Mouse (Mus musculus) olfactory bulb, adult 2 months (tissue): ENCODE results near the gene Lhfpl3. TPM values are rescaled to one million over a fixed set of nuclear protein-coding genes. Genes with fewer than 3 reads are reported as not detected.
A peak's percentile ranks its signal among the peaks of the same experiment; 100 is the strongest.

Experiments
- H3K27ac ChIP-seq: fragments of 200-500 bp; 2 replicates; pipeline ENCODE4 v1.5.1; 2012; ENCODE audit warnings: low read depth, low read length; ENCODE audit not compliant: insufficient read depth
- H3K4me1 ChIP-seq: fragments of 200-500 bp; 2 replicates; pipeline ENCODE4 v1.6.1; 2012; ENCODE audit warnings: low read length; ENCODE audit not compliant: control insufficient read depth, insufficient read depth
- H3K4me3 ChIP-seq: fragments of 200-500 bp; 2 replicates; pipeline ENCODE4 v1.5.1; 2012; ENCODE audit warnings: mild to moderate bottlenecking, low read depth, low read length, moderate library complexity; ENCODE audit not compliant: insufficient read depth
- CTCF ChIP-seq: fragments of 200-500 bp; IDR thresholded peaks from 2 replicates; pipeline ENCODE4 v1.5.1; 2012; ENCODE audit warnings: low read depth, mild to moderate bottlenecking, low read length, moderate library complexity; ENCODE audit not compliant: insufficient read depth
- POLR2A ChIP-seq: fragments of 200-500 bp; IDR thresholded peaks from 2 replicates; pipeline ENCODE4 v1.6.1; 2012; ENCODE audit warnings: mild to moderate bottlenecking, low read depth, low read length, moderate library complexity; ENCODE audit not compliant: insufficient read depth
- WGBS: fragments of 180-500 bp; shearing (Covaris S2); methylation state at CpG from one replicate; pipeline ENCODE4 v1.1.7; 2018; 5-methylcytosine and 5-hydroxymethylcytosine counted together
- polyA plus RNA-seq: library from polyadenylated mRNA; stranded (reverse); fragments of >200 nt; gene quantifications from 2 replicates; pipeline ENCODE4 v1.2.4, GENCODE M21; 2012; ENCODE audit warnings: low replicate concordance; ENCODE audit not compliant: missing spikeins, insufficient read depth, insufficient read length

Lhfpl3 gene
- polyA plus RNA-seq, 1 experiment: not detected

DNA sequence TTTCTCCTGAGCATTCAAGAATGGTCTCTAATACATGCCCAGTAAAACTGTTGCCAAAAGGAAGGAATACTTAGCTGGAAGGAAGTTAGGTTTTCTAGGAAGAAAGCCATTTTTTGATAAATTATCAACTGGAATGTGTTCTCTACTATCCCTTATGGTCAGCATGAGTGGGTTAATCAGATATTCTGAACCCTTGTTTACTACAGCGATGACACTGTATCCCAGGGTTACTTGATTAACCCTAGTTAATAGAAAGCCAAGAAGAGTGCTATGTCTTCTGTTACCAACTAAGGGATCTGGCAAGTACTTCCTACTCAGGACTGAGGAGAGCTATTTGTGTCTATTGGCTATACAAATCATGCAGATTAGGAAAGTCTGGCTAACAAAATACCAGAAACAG, 349.0 kb downstream of the Lhfpl3 start:
- TF ChIP-seq POLR2A (no peak), CTCF (no peak)
- H3K4me1 ChIP-seq: no peaks in the 10 kb centered on the region
- no peak overlapping the region for H3K4me3 ChIP-seq
- 74% methylated on average over 1 of the region's 1 CpGs for WGBS
- H3K27ac ChIP-seq: no peak overlapping the region

DNA sequence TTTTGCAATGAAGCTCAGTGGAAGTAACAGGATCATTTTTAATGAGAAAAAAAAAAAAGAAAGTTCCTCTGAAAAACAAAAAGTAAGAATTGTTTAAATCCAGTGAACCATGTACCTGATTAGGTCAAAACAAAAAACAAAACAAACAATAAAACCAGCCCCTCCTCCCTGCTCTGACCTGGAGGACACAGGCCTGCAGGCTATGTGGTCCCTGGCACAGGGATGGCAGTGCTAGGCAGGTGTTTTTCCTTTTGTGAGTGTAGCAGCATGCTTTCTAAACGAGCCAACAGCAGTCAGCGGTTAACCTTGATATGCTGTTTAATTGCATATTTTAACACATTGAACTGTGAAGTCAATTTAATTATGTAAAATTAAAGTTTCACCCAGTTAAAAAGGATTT, 360.7 kb downstream of the Lhfpl3 start:
- TF ChIP-seq CTCF: no peak
- no peak for TF ChIP-seq POLR2A
- H3K4me3 ChIP-seq: no peak overlapping the region
- 62% methylated on average over 2 of the region's 2 CpGs for WGBS
- H3K4me1 ChIP-seq: no peaks in the 10 kb centered on the region
- H3K27ac ChIP-seq: no peak overlapping the region

DNA sequence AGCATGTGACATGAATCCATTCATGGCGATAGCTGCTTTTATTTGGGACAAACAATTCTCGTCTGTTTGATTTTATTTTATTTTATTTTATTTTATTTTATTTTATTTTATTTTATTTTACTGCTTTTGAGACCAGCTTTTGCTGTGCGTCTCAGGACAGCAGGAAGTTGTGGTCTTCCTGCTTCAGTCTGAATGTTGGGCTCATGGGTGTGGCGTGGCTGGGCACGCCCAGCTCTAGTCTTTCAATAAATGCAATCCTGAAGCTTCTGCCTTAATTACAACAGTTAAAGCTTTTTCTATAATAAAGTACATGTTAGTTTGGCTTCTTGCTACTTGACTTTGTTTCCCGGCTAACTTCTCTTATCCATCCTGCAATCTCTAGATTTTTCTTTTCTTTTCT, 365.4 kb downstream of the Lhfpl3 start:
- TF ChIP-seq POLR2A (no peak), CTCF (no peak)
- 93% methylated on average over 6 of the region's 6 CpGs for WGBS

DNA sequence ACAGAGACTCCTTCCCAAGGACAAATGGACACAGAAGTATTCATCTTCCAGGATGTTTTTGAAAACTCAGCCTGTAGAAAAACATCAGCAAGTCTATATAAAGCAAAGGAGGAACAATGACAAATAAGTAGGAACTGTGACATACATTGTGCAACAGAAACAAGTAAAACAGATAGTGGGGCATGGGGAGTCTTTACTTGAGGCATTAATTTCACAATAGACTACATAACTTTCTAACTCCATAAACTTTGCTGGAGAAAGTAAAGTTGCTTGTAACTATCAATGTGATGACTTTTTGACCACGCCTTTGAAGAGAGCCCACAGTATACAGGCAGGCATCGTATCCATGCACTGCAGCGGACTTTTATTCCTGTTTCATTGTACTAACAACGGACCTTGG, 368.4 kb downstream of the Lhfpl3 start:
- no peak overlapping the region for H3K27ac ChIP-seq
- 92% methylated on average over 4 of the region's 4 CpGs for WGBS
- H3K4me3 ChIP-seq: no peak overlapping the region
- TF ChIP-seq CTCF (no peak), POLR2A (no peak)
- no peaks in the 10 kb centered on the region for H3K4me1 ChIP-seq

More for the DNA sequence above, 365.4 kb downstream of the Lhfpl3 start:
- Histone ChIP-seq H3K4me3 (no peak overlapping the region), H3K4me1 (no peaks in the 10 kb centered on the region), H3K27ac (no peak overlapping the region)

DNA sequence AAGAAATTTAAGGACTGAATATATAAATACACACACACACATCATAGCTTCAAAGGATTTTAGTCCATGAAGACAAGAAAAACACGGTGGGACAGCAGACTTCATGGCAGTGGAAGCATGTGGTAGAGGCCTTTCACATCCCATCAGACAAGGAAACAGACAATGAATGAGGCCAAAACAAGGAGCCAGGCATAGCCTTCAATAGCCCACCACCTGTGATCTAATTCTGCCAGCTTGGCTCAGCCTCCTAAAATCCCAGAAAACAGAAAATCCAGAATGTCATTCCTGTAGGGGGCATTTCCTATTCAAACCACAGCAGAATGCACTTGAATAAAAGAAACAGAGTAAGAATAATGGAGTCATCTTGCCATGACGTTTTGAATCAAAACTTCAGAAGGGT, 381.0 kb downstream of the Lhfpl3 start:
- no peak overlapping the region for H3K27ac ChIP-seq
- no peak overlapping the region for H3K4me3 ChIP-seq
- TF ChIP-seq CTCF (no peak), POLR2A (no peak)
- WGBS: 16% methylated on average over 2 of the region's 2 CpGs
- H3K4me1 ChIP-seq: no peaks in the 10 kb centered on the region

DNA sequence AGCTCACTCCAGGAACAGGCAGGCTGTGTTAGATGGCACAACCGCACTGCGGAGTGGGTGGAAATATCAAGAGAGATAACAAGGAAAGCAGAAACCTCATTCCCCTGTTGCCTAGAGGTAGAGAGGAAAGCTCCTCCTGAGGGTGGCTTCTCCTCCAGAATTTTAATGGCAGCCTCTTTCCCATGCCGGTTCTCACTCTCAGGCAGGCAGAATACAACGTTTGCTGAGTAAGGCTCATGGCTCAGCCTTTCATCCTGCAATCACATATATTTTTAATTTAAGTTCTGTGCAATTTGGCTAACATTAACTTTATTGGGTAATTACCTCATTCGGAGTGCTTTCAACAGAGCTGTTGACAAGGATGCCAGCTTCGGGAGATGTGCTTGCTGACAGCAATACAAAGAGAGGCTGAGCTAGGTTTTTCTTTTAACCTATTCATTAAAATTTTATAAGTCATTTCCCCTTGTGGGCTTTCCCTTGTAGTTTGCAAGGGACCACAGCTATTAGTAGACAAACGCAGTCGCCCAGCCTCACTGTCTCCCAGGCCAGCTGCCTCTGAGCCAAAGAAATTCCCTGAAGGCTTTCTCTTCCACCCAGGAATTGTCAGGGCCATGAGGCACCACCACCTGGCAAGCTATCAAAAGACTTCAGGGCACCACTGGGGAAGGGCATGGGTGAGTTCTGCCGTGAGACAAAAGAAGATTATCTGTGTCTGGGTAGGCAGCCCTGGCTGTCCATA, 394.5 kb downstream of the Lhfpl3 start:
- no peak for TF ChIP-seq CTCF
- Histone ChIP-seq H3K4me3 (no peak overlapping the region), H3K27ac (no peak overlapping the region), H3K4me1 (0 out of 2 replicates have a peak, but pooled peaks cover 2% of the 10 kb centered on the region)
- 46% methylated on average over 9 of the region's 9 CpGs for WGBS

DNA sequence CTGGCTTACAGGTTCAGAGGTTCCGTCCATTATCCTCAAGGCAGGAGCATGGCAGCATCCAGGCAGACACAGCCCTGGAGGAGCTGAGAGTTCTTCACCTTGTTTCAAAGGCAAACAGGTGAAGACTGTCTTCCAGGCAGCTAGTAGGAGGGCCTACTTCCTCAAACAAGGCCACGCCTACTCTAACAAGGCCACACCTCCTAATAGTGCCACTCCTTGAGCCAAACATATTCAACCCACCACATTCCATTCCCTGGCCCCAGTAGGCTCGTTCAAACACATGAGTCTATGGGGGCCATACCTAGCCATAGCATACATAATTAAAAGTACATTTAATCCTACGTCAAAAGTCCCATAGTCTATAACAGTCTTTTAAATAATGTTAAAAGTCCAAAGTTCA, 407.4 kb downstream of the Lhfpl3 start:
- H3K27ac ChIP-seq: no peak overlapping the region

DNA sequence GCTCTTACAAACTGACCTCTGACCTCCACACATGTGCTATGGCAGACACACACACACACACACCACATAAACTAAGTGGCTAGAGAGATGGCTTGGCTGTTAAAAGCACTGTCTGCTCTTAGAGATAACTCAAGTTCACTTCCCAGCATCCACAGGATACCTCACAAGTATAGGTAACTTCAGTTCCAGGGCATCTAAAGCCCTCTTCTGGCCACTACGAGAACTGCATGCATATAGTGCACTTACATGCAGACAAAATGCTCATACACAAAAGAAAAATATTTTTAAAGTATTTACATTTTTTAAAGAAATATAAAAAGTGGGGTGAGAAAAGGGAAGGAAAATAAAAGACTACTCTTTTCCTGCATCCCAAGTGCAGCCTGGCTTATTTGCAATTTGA, 408.6 kb downstream of the Lhfpl3 start:
- H3K4me3 ChIP-seq: no peak overlapping the region
- H3K27ac ChIP-seq: no peak overlapping the region
- no peak for TF ChIP-seq CTCF
- TF ChIP-seq POLR2A: no peak
- no peaks in the 10 kb centered on the region for H3K4me1 ChIP-seq
- WGBS: 90% methylated on average over 1 of the region's 1 CpGs

More for the DNA sequence above, 407.4 kb downstream of the Lhfpl3 start:
- Histone ChIP-seq H3K4me3 (no peak overlapping the region), H3K4me1 (no peaks in the 10 kb centered on the region)
- TF ChIP-seq POLR2A: no peak
- no peak for TF ChIP-seq CTCF
- 94% methylated on average over 4 of the region's 4 CpGs for WGBS

DNA sequence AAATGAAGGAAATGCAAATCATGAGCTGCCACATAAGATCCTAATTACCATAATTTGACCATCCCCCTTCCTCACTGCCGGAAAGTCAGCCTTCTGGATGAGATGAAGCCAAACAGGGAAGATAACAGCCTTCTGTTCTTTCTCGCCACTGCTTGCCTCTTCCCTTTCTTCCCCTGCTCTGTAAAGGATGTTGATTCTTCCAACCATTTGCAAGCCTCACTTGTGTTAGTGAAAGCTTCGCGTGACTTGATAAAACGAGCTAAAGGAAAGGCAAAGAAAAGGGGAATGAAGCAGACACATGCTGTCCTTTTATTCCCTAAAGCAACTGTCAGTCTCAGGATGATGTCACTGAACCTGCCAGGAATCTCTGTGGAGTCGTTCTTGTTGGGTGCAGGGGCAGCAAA, 420.1 kb downstream of the Lhfpl3 start:
- Histone ChIP-seq H3K27ac (0 out of 2 replicates have a peak overlapping the region, but pooled peaks have one; percentile 45), H3K4me3 (no peak overlapping the region), H3K4me1 (no peaks in the 10 kb centered on the region)
- 16% methylated on average over 6 of the region's 6 CpGs for WGBS
- TF ChIP-seq CTCF (no peak), POLR2A (no peak)

DNA sequence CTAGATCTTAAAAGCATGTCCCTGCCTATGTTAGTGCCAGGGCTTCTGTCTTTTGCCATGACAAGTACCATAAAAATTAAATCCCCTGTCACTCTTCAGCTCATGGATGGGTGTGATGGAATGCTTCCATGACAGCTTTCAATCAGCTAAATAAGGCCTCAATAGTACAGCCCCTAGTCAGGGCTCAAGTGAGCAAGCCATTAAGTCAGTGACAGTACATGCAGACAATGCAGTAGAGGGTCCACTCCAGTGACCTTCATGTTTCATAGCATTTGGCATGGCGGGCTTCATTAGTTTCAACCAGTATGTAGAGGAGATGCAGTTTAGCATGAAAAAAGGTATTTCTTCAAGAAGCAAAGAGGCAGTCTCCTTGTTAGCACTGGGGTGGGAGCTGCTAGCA, 420.8 kb downstream of the Lhfpl3 start:
- no peak overlapping the region for H3K27ac ChIP-seq
- H3K4me3 ChIP-seq: no peak overlapping the region
- TF ChIP-seq POLR2A: no peak
- no peak for TF ChIP-seq CTCF
- WGBS: 80% methylated on average over 1 of the region's 1 CpGs
- no peaks in the 10 kb centered on the region for H3K4me1 ChIP-seq
